Comparison of ENCODE assay signal across 8 mouse cellular contexts in genomic region chr14:8271281-8271680, GRCm38 (mm10). TPM values are rescaled to one million over a fixed set of nuclear protein-coding genes. Genes with fewer than 3 reads are reported as not detected.
"Had no signal": no experiment of that assay in that cellular context is flagged by ENCODE, and none has a peak within 500 bp of the region (broad histone marks: within the 10 kb centered on the region; RNA-seq: fewer than 3 reads in every experiment).

No protein-coding gene starts in this region.

RNA-seq across cellular contexts. Expression of gene Acox2, which starts 12.1 kb away (rescaled TPM):
- total RNA-seq: hematopoietic stem cell, adult 5-6 weeks; hindbrain, postnatal 0 days; layer of hippocampus, adult 18-20 months; layer of hippocampus, adult 8-10 months; layer of hippocampus, postnatal 36 days; left cerebral cortex, adult 18-20 months; left cerebral cortex, postnatal 25 days had no signal

RNA-seq across cellular contexts. Expression of gene Fam107a, which starts 46.5 kb away (rescaled TPM):
- total RNA-seq: hematopoietic stem cell, adult 5-6 weeks; liver, adult 2 months had no signal
